Mouse (Mus musculus) bone marrow, adult 2 months (tissue): ENCODE measurements around the gene Polr3c.
"Not testable (repeated sequence)": the region's sequence is repeated elsewhere in the genome, so short reads cannot be mapped to it uniquely, and the experiment has no call there.

ENCODE experiments used
- CTCF ChIP-seq: fragments of 200-500 bp; IDR thresholded peaks from 2 replicates; pipeline ENCODE4 v1.5.1; 2011; ENCODE audit warnings: low read length, control low read depth; ENCODE audit not compliant: control insufficient read depth, insufficient read depth
- POLR2A ChIP-seq: fragments of 200-500 bp; IDR thresholded peaks from 2 replicates; pipeline ENCODE4 v1.6.1; 2011; ENCODE audit warnings: low read depth, mild to moderate bottlenecking, control low read depth, low read length, borderline replicate concordance; ENCODE audit not compliant: control insufficient read depth

DNA sequence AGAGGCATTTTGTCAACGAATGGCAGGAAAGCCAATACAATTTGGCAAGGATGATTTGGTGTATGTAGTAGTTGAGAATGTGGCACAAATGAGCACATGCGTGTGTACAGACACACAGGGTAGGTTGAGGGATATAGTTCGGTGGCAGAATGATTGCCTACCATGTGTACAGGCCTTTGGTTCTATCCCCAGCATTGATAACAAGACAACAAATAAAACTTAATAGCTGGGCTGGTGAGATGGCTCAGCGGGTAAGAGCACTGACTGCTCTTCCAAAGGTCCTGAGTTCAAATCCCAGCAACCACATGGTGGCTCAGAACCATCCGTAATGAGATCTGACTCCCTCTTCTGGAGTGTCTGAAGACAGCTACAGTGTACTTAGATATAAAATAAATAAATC, 41.4 kb downstream of the Polr3c start:
- not testable (repeated sequence) for TF ChIP-seq CTCF, POLR2A
